Mouse (Mus musculus) spleen, postnatal 36 days (tissue): Measurements from ENCODE around the gene Fbxw15.
"Not testable (repeated sequence)": the region's sequence is repeated elsewhere in the genome, so short reads cannot be mapped to it uniquely, and the experiment has no call there.

Experiments used
- DNase-seq, 2 experiments: peaks; one replicate each; pipeline ENCODE4 v3.0.0; 2022; ENCODE audit warnings: low spot score in 2 of 2, mixed read lengths in 1 of 2

Fbxw15 gene

GRCm38 (mm10) chr9:109568162-109568561 lies at the start of gene Fbxw15:
Fbxw15 (minus strand) TSS chr9:109568262.
- not testable (repeated sequence) for DNase-seq

DNA sequence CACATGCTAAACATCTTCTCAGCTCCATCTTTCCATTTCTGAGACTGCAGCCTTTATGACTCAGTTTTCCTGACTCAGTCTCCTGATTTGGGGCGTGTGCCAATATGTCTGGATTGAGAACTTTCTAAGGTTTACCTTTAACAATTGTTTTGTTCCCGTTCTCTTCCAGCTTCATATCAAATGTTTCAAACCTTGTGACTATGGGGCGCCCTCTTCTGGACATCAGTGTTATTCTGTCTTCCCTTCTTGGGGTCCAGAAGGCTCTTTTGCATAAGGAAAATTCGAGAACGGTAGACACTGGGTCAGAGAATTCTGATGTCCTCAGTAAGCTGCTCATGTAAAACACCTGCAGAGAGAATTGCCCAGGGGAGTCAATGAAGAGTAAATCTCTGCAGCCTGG lies 38.8 kb upstream of the Fbxw15 start:
- not testable (repeated sequence) for DNase-seq

- DNase-seq: not testable (repeated sequence)
These were observed 34.1 kb upstream of the Fbxw15 start for GRCm38 (mm10) chr9:109602128-109602527.

GRCm38 (mm10) chr9:109597226-109597625 lies 29.2 kb upstream of the Fbxw15 start:
- no peak for DNase-seq

DNA sequence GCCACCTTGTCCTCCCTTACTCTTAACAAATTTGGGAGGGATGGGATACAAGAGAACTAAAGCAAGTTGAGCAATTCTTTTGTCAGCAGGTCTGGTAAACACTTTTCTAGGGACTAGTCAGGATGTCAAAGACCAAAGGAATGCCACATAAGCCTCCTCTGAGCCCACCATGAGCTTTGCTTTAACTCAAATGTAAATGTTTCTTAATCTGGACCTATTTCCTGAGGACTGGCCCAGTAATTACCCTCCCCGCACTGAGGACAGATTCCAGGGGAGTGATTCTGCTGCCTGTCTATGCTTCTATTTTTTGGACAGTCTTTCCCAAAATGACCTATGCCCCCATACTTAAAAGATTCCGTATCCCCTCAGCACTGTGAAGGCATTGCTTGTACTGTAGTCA lies 26.8 kb upstream of the Fbxw15 start:
- no peak for DNase-seq

- DNase-seq: no peak
These were observed 2.5 kb downstream of the Fbxw15 start for GRCm38 (mm10) chr9:109565546-109565945.

GRCm38 (mm10) chr9:109562106-109562505 lies 6.0 kb downstream of the Fbxw15 start:
- not testable (repeated sequence) for DNase-seq

- DNase-seq: no peak
These were observed 15.6 kb downstream of the Fbxw15 start for GRCm38 (mm10) chr9:109552483-109552882.

GRCm38 (mm10) chr9:109549666-109550065 lies 18.4 kb downstream of the Fbxw15 start:
- DNase-seq: not testable (repeated sequence)

DNA sequence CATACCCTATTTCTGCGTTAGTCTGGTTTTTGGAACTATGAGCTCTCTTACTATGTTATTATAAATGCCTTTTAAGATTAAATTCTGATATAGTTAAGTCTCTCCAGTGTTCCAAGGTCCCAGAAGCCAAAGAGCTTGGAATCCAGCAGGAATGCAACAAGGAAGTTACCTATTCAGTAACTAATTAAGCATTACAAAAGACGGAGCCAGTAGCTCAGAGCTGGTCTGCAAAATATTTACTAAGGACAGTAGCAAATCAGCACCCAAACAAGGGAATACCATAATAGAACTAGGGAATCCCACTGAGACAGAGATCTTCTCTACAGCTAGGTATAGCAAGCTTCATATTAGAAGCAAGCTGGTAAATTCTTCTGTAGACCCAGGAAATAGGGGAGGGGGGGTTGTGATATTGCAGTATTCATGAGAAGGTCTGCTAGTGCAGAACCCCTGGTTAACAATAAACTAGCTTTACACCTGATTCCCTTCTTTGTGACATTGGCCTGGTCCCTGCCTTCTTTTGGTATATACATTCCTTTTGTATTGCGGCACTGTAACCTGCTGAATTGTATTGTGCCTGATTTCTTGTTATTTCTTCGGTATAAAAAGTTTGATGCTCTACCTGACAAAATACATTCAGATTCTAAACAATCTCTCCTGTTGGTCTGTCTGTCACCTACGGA lies 44.5 kb downstream of the Fbxw15 start:
- DNase-seq: no peak
